Mouse (Mus musculus): ENCODE measurements at regions not wholly inside any gene's neighbourhood (a gene's known extent, or its start where the extent isn't known, plus 50 kb on each side); places are given as distances from the start of the nearest gene placed in this dataset.

DNA sequence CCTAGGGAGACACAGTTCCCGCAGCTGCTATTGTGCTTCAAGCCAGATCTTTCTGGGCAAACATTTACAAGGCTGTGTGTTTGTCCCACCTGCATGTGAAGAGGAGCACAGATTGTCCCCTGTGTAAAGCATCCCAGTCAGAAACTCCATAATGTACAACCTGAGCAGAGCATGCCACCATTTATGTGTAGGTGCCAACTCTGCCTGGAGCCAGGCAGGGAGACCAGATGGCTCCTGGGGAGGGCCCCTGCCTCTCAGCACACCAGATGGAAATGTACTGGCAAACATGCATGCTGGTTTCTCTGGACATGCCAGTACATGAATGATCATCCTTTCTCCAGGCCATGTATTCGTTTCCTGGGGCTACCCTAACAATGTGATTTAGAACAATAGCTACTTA is 98.6 kb upstream of the Foxp3 start:
- no peak for DNase-seq (ENCODE audit: low read depth)

DNA sequence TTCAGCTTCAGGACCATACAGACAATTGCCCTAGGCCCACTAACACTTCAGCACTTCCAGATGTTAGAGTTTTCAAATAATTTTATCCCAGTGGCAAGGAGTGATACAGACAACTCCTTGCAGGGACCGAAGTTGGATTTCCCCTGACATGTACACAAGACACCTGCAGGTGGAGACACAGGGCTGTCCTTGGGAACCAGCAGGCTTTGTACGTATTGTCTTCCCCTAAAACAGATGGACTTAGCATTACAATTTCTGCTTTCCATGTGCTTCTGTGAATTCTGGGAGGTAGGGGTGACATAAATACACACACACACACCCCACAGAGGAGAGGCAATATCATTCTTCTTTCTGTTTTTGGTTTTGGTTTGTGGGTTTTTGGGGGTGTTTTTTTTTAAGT is 98.2 kb upstream of the Usp27x start:
- peak; percentile 68 for DNase-seq (ENCODE audit: low read depth)

DNA sequence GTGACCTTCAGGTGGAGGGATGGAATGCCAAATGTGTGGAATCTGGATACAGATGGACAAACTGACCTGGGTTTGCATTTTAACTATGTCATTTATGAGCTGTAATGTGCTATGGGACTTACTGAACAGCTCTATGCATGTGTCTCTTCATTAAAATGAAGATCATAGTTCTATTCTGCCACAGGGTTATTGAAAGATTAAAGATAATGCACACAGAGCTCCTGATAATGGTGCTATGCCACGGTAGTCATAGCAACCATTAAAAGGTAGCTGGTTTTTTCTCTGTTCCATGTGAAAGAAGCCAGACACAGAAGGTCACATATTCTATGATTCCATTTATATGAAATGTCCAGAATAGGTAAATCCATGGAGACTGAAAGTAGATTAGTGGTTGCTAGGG is 94.2 kb upstream of the Usp27x start:
- DNase-seq (ENCODE audit: low read depth) = no peak

GRCm38 (mm10) chrX:7467985-7468384 is 92.4 kb upstream of the Usp27x start:
- DNase-seq (ENCODE audit: low read depth) = no peak

- DNase-seq (ENCODE audit: low read depth) = peak; percentile 9
Measured at GRCm38 (mm10) chrX:7456851-7457250, 81.2 kb upstream of the Usp27x start.

DNA sequence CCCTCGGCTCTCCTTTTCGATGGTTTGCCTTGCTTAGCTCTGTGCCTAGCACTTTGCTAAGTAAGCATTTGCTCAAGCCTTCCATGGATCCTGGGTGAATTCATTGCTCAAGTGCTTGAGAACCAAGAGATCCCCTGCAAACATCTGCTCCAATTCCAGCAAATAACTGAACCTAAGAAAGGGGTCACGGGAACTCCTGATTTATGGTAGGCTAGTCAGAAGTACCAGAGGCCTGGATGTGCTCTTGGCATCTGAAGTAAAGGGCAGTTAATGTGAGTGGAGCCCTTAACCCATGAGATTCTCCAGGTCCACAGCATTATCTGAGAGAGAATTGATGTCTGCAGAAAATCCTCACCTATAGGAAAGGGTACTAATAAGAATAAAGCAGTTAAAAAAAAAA is 69.4 kb upstream of the Usp27x start:
- no peak for DNase-seq (ENCODE audit: low read depth)

GRCm38 (mm10) chrX:7444583-7444982 is 69.0 kb upstream of the Usp27x start:
- no peak for DNase-seq (ENCODE audit: low read depth)

DNA sequence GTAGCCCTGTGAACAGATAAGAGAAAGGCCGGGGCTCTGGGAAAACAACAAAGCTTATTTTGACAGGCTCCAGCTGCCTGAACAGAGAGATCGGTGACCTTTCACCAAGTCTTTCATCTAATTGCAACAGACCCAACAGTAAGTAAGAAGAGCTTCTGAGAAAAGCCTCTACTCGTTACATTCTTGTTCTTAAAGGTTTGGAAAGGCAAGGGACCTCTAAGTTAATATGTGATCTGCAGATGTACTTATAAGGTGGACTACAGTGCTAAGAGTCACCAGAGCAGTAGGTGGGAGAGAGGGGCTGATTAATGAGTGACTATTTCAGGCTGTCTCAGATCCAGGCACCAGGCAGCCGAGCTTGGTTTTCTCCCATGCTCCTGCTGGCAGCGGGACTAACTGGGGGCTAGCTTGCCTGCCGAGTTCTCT is 68.4 kb upstream of the Usp27x start:
- no peak for DNase-seq (ENCODE audit: low read depth)

GRCm38 (mm10) chrX:7435375-7436042 is 59.9 kb upstream of the Usp27x start:
- no peak for DNase-seq (ENCODE audit: low read depth)

- peak; percentile 40 for DNase-seq (ENCODE audit: low read depth)
Measured at GRCm38 (mm10) chrX:7434268-7434667, 58.6 kb upstream of the Usp27x start.

DNA sequence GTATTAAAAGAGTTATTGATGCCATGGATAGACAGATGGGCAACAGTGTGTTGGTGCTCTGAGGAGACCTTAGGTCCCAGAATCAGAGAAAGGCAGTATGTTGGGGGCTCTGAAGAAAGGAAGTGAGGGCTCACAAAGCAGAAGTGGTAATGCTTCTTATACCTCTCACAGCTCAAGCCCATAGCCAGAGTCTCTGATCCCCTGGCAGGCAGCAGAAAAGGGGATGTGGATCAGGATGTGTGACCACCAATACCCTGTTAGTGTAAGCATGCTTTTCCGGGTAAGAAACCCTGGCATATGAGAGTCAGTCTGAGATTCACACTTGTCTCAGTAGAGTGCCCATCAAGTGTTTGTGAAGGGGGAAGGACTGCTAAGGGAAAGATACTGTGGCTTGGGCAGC is 54.8 kb upstream of the Usp27x start:
- DNase-seq (ENCODE audit: low read depth) = no peak

- DNase-seq (ENCODE audit: low read depth) = no peak
Measured at GRCm38 (mm10) chrX:7429524-7429865, 53.9 kb upstream of the Usp27x start.

- peak; percentile 79 for DNase-seq (ENCODE audit: low read depth)
Measured at GRCm38 (mm10) chrX:7428621-7429523, 53.2 kb upstream of the Usp27x start.

Measured in NIH3T3 (cell line).